8 mouse cellular contexts compared by ENCODE assay signal in genomic region chr4:135762251-135762906, GRCm38 (mm10). TPM values are rescaled to one million over a fixed set of nuclear protein-coding genes. Genes with fewer than 3 reads are reported as not detected.
DNase-seq lines count a peak whose midpoint lies in the region; ATAC-seq and TF ChIP-seq lines count a peak whose summit lies in the region.

No protein-coding gene starts in this region.

- TF ChIP-seq POLR2A in brain, embryonic 14.5 days (IDR thresholded peaks at IDR 0.05; ENCODE audit: borderline replicate concordance, extremely low read depth, insufficient read depth, insufficient read length, poor library complexity, severe bottlenecking): no peak

- H3K4me2 ChIP-seq in limb, embryonic 12.5 days: peak overlapping the region; percentile 58
- peak overlapping the region; percentile 48 for H3K4me2 ChIP-seq in midbrain, embryonic 11.5 days

- peaks cover 13% of the 10 kb centered on the region for H3K4me1 ChIP-seq in limb, embryonic 12.5 days (replicated peaks)
- H3K4me1 ChIP-seq in midbrain, embryonic 11.5 days (ENCODE audit: control insufficient read depth, insufficient read depth, low read length): no peaks in the 10 kb centered on the region; the same call in 1 of the 2 replicates

- DNase-seq in Muller cell, postnatal 12 days (ENCODE audit: inconsistent ontology term): peak; percentile 66
- peak; percentile 75 for DNase-seq in brain, embryonic 14.5 days (ENCODE audit: low read depth)
- DNase-seq in induced T-regulatory cell, adult 2 months (ENCODE audit: low read depth): peak; percentile 63
- peak; percentile 97 for DNase-seq in midbrain, embryonic 11.5 days (ENCODE audit: low spot score, missing footprints)
- DNase-seq in spleen, adult 12 weeks (ENCODE audit: low spot score): peak; percentile 54

- peak overlapping the region; percentile 48; the same call in 1 of the 2 replicates for H3K9ac ChIP-seq in limb, embryonic 12.5 days (replicated peaks)
- peak overlapping the region; percentile 53; the same call in 1 of the 2 replicates for H3K9ac ChIP-seq in midbrain, embryonic 11.5 days (ENCODE audit: low read length)

- no peak overlapping the region for H3K27ac ChIP-seq in limb, embryonic 12.5 days
- H3K27ac ChIP-seq in midbrain, embryonic 11.5 days (ENCODE audit: low read depth, low read length): no peak overlapping the region

- H3K36me3 ChIP-seq in limb, embryonic 12.5 days: no peaks in the 10 kb centered on the region
- no peaks in the 10 kb centered on the region for H3K36me3 ChIP-seq in midbrain, embryonic 11.5 days (ENCODE audit: control insufficient read depth, insufficient read depth, low read length)

- H3K9me3 ChIP-seq in limb, embryonic 12.5 days: no peaks in the 10 kb centered on the region
- no peaks in the 10 kb centered on the region for H3K9me3 ChIP-seq in midbrain, embryonic 11.5 days (ENCODE audit: control insufficient read depth, low read length)

- peak overlapping the region; percentile 37 for H3K4me3 ChIP-seq in limb, embryonic 12.5 days (replicated peaks)
- peak overlapping the region; percentile 13; the same call in 1 of the 2 replicates for H3K4me3 ChIP-seq in midbrain, embryonic 11.5 days (ENCODE audit: low read depth, low read length)

- no peak for TF ChIP-seq CTCF in brain, embryonic 14.5 days (IDR thresholded peaks at IDR 0.05; ENCODE audit: borderline replicate concordance, extremely low read depth, insufficient read depth, insufficient read length)

- 9% methylated on average over 19 of the region's 19 CpGs for WGBS in limb, embryonic 12.5 days
- WGBS in midbrain, embryonic 11.5 days: 10% methylated on average over 19 of the region's 19 CpGs

- H3K27me3 ChIP-seq in limb, embryonic 12.5 days: no peaks in the 10 kb centered on the region; the same call in 1 of the 2 replicates
- no peaks in the 10 kb centered on the region for H3K27me3 ChIP-seq in midbrain, embryonic 11.5 days (ENCODE audit: control insufficient read depth, insufficient read depth, low read length)

- ATAC-seq in frontal cortex, adult (ENCODE audit: low TSS enrichment): peak; percentile 41; the same call in 1 of the 2 replicates
- peak; percentile 74; the same call in 1 of the 2 replicates for ATAC-seq in limb, embryonic 12.5 days (ENCODE audit: insufficient number of reproducible peaks, insufficient read depth, low FRiP score, low TSS enrichment, low read depth)
- peak; percentile 75 for ATAC-seq in midbrain, embryonic 11.5 days (ENCODE audit: low FRiP score)
- no peak for ATAC-seq in inflammation-experienced regulatory T-cells, adult 6 months

RNA-seq across cellular contexts. Expression of gene Myom3, which starts 2.9 kb away (rescaled TPM):
- 0.10 and 0.15 TPM in 2 replicates for polyA plus RNA-seq in brain, embryonic 14.5 days (2012; rRNA removed)
- polyA plus RNA-seq in limb, embryonic 12.5 days (2016; fragmentation: Nextera tagmentation; extraction: Ambion mirVana): 2.0 and 2.4 TPM in 2 replicates
- polyA plus RNA-seq in midbrain, embryonic 11.5 days (2014; fragmentation: Nextera tagmentation; extraction: Ambion mirVana): 0.04 and 0.11 TPM in 2 replicates
- not detected for polyA plus RNA-seq in inflammation-experienced regulatory T-cells, adult 6 months (2017; shearing (Covaris generic))

RNA-seq across cellular contexts. Expression of gene Il22ra1, which starts 34.4 kb away (rescaled TPM):
- 0.16 and 0.19 TPM in 2 replicates for polyA plus RNA-seq in brain, embryonic 14.5 days (2012; rRNA removed)
- polyA plus RNA-seq in limb, embryonic 12.5 days (2016; fragmentation: Nextera tagmentation; extraction: Ambion mirVana): not detected in 2 replicates
- not detected in 2 replicates for polyA plus RNA-seq in midbrain, embryonic 11.5 days (2014; fragmentation: Nextera tagmentation; extraction: Ambion mirVana)
- polyA plus RNA-seq in inflammation-experienced regulatory T-cells, adult 6 months (2017; shearing (Covaris generic)): not detected
